Mouse (Mus musculus) liver, postnatal 0 days (tissue): ENCODE data around the gene Cdcp2.

Experiments used
- CTCF ChIP-seq: sonication (generic); IDR thresholded peaks from 2 replicates; pipeline ENCODE4 v1.5.1; 2016; ENCODE audit warnings: antibody characterized with exemption, low read depth
- EP300 ChIP-seq: IDR thresholded peaks from 2 replicates; pipeline ENCODE4 v1.6.1; 2016; ENCODE audit warnings: antibody characterized with exemption, low read depth, mild to moderate bottlenecking

DNA sequence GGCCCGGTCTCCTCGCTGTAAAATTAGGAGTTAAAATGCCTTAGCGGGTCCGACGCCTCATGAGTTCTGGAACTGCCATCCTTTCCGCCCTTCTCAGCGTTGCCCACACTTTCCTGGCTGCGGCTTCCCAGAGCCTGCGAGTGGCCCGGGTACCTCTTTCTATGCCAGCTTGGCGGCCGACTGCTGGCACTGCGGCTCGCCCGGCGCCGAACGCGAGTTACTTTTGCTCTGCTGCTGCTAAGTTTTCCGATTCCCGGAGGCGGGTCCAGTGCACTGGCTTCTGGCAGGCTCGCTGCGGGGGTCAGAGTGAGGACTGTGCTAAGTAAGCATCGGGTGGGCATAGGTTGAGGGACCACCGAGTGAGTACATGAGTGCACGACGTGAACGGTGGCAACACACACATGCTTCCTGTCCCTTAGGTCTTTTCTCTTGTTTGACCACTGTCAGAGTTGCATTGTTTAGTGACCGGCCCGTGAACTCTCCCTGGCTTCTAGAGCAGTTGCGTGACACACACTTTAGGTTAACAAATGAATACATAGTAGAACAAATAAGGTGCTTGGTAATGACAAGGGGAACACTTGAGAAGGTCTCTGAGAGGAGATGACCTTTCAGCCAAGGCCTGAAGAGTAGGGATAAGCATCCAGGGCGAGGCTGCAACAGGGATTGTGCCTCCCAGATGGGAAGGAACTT, 29.4 kb upstream of the Cdcp2 start:
- TF ChIP-seq CTCF (no peak), EP300 (no peak)
